Mouse (Mus musculus) lung, postnatal 0 days (tissue): Measurements from ENCODE around the gene Rnh1.

ENCODE experiments used
- CTCF ChIP-seq: IDR thresholded peaks from 2 replicates; pipeline ENCODE4 v1.5.1; 2016; ENCODE audit warnings: antibody characterized with exemption, mild to moderate bottlenecking
- EP300 ChIP-seq: IDR thresholded peaks from 2 replicates; pipeline ENCODE4 v1.6.1; 2016; ENCODE audit warnings: antibody characterized with exemption, mild to moderate bottlenecking, control low read depth

DNA sequence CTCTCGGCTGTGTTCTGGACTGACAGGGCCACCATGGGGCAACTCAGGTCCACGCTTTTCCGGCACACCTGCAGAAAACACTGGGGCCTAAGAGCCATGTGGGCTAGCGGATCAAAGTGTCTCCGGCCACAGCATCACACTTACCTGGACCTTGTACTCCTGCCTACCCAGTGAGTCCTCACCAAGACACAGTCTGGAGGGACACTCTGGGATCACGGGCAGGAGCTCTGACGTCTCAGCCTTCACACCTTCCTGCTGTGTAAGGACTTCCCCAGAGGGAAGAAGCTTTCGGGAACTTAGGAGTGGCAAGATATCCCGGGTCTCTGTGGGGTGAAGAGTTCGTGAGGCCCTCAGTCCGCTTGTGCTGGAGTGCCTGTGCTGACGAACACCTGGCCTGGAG, 37.5 kb upstream of the Rnh1 start:
- no peak for TF ChIP-seq EP300
- no peak for TF ChIP-seq CTCF
